Mouse (Mus musculus) MEL (cell line): Measurements from ENCODE around the gene Shc4. TPM values are rescaled to one million over a fixed set of nuclear protein-coding genes. Genes with fewer than 3 reads are reported as not detected.

Source experiments
- DNase-seq: peaks from one replicate; pipeline ENCODE4 v3.0.0; 2011; ENCODE audit warnings: low read depth, low spot score
- H3K27ac ChIP-seq: 2 replicates; pipeline ENCODE4 v1.5.1; 2012; ENCODE audit warnings: low read depth, mild to moderate bottlenecking, control low read depth, low read length, moderate library complexity; ENCODE audit not compliant: control insufficient read depth
- H3K27me3 ChIP-seq, 2 experiments: fragments of 150-350 bp in 1 of 2; sonication (generic) in 1 of 2; 2 replicates each; pipeline ENCODE4 v1.6.1; 2012; ENCODE audit warnings: low read length in 2 of 2, mild to moderate bottlenecking in 2 of 2, improper control_type of control experiment in 1 of 2, moderate library complexity in 1 of 2; ENCODE audit not compliant: insufficient read depth in 2 of 2, control insufficient read depth in 1 of 2
- H3K36me3 ChIP-seq, 2 experiments: 2 replicates each; pipeline ENCODE4 v1.6.1; 2012 to 2014; ENCODE audit warnings: low read length in 2 of 2, improper control_type of control experiment in 1 of 2, inconsistent platforms in 1 of 2, mild to moderate bottlenecking in 1 of 2; ENCODE audit not compliant: insufficient read depth in 2 of 2, control insufficient read depth in 1 of 2
- H3K4me1 ChIP-seq, 2 experiments: fragments of 150-350 bp in 1 of 2; sonication (generic) in 1 of 2; 2 replicates each; pipeline ENCODE4 v1.6.1; 2012; ENCODE audit warnings: low read length in 2 of 2, improper control_type of control experiment in 1 of 2, mild to moderate bottlenecking in 1 of 2; ENCODE audit not compliant: insufficient read depth in 2 of 2, control insufficient read depth in 1 of 2
- H3K4me3 ChIP-seq, 2 experiments: fragments of 150-350 bp in 1 of 2; sonication (generic) in 1 of 2; 2 replicates each; pipeline ENCODE4 v1.5.1; 2012; ENCODE audit warnings: low read depth in 2 of 2, low read length in 2 of 2, mild to moderate bottlenecking in 2 of 2, moderate library complexity in 2 of 2, control low read depth in 1 of 2, improper control_type of control experiment in 1 of 2; ENCODE audit not compliant: control insufficient read depth in 1 of 2, insufficient read depth in 1 of 2
- H3K79me2 ChIP-seq: 2 replicates; pipeline ENCODE4 v1.6.1; 2012; ENCODE audit warnings: mild to moderate bottlenecking, low read length, moderate library complexity; ENCODE audit not compliant: control insufficient read depth, poor library complexity, insufficient read depth
- H3K9ac ChIP-seq: 2 replicates; pipeline ENCODE4 v1.6.1; 2012; ENCODE audit warnings: low read depth, mild to moderate bottlenecking, control low read depth, low read length, moderate library complexity; ENCODE audit not compliant: control insufficient read depth, poor library complexity, severe bottlenecking
- H3K9me3 ChIP-seq: fragments of 150-350 bp; sonication (generic); replicated peaks from 2 replicates; pipeline ENCODE4 v1.6.1; 2012; ENCODE audit warnings: mild to moderate bottlenecking, low read length, improper control_type of control experiment, moderate library complexity; ENCODE audit not compliant: insufficient read depth
- CTCF ChIP-seq, 3 experiments: IDR thresholded peaks in 2 of 3; conservative IDR thresholded peaks in 1 of 3; 2 replicates each; pipeline ENCODE4 v1.5.1; 2011 to 2012; ENCODE audit warnings: low read length in 3 of 3, low read depth in 2 of 3, mild to moderate bottlenecking in 2 of 3, improper control_type of control experiment in 1 of 3, inconsistent platforms in 1 of 3, mixed read lengths in 1 of 3, moderate library complexity in 1 of 3; ENCODE audit not compliant: control insufficient read depth in 1 of 3, insufficient read depth in 1 of 3, poor library complexity in 1 of 3, severe bottlenecking in 1 of 3
- ELF1 ChIP-seq: IDR thresholded peaks from 2 replicates; pipeline ENCODE4 v1.6.1; 2014; ENCODE audit warnings: low read depth, mild to moderate bottlenecking, inconsistent platforms, low read length, improper control_type of control experiment, moderate library complexity
- ETS1 ChIP-seq: IDR thresholded peaks from 2 replicates; pipeline ENCODE4 v1.6.1; 2012; ENCODE audit warnings: low read depth, mild to moderate bottlenecking, inconsistent platforms, low read length, improper control_type of control experiment, moderate library complexity
- GABPA ChIP-seq: IDR thresholded peaks from 2 replicates; pipeline ENCODE4 v1.6.1; 2012; ENCODE audit warnings: low read depth, mild to moderate bottlenecking, inconsistent platforms, low read length, improper control_type of control experiment, moderate library complexity
- JUND ChIP-seq: IDR thresholded peaks from 2 replicates; pipeline ENCODE4 v1.6.1; 2011; ENCODE audit warnings: low read depth, mild to moderate bottlenecking, improper control_type of control experiment, low read length
- MAX ChIP-seq: IDR thresholded peaks from 2 replicates; pipeline ENCODE4 v1.6.1; 2011; ENCODE audit warnings: low read length, improper control_type of control experiment
- MAZ ChIP-seq: IDR thresholded peaks from 2 replicates; pipeline ENCODE4 v1.6.1; 2012; ENCODE audit warnings: low read depth, mild to moderate bottlenecking, inconsistent platforms, low read length, improper control_type of control experiment
- MEF2A ChIP-seq: IDR thresholded peaks from 2 replicates; pipeline ENCODE4 v1.6.1; 2014; ENCODE audit warnings: low read depth, mild to moderate bottlenecking, inconsistent platforms, low read length, improper control_type of control experiment; ENCODE audit not compliant: poor library complexity, insufficient replicate concordance, severe bottlenecking; ENCODE audit errors: extremely low read depth
- MYB ChIP-seq: IDR thresholded peaks from 2 replicates; pipeline ENCODE4 v1.6.1; 2011; ENCODE audit warnings: mild to moderate bottlenecking, low read depth, low read length, improper control_type of control experiment
- NELFE ChIP-seq: IDR thresholded peaks from 2 replicates; pipeline ENCODE4 v1.6.1; 2011; ENCODE audit warnings: low read depth, low read length, improper control_type of control experiment
- NRF1 ChIP-seq: IDR thresholded peaks from 2 replicates; pipeline ENCODE4 v1.6.1; 2014; ENCODE audit warnings: low read depth, mild to moderate bottlenecking, inconsistent platforms, low read length, improper control_type of control experiment, moderate library complexity; ENCODE audit not compliant: poor library complexity, insufficient read depth, severe bottlenecking
- POLR2AphosphoS2 ChIP-seq: IDR thresholded peaks from 2 replicates; pipeline ENCODE4 v1.6.1; 2011; ENCODE audit warnings: low read length, improper control_type of control experiment
- POLR2AphosphoS5 ChIP-seq: IDR thresholded peaks from 2 replicates; pipeline ENCODE4 v1.6.1; 2012; ENCODE audit warnings: low read depth, borderline replicate concordance, mild to moderate bottlenecking, inconsistent platforms, low read length, moderate library complexity, mixed read lengths
- RAD21 ChIP-seq: IDR thresholded peaks from 2 replicates; pipeline ENCODE4 v1.6.1; 2011; ENCODE audit warnings: mild to moderate bottlenecking, low read depth, low read length, improper control_type of control experiment
- RCOR1 ChIP-seq: IDR thresholded peaks from 2 replicates; pipeline ENCODE4 v1.6.1; 2012; ENCODE audit warnings: low read depth, mild to moderate bottlenecking, inconsistent platforms, low read length, improper control_type of control experiment
- TAL1 ChIP-seq: IDR thresholded peaks from 2 replicates; pipeline ENCODE4 v1.6.1; 2012; ENCODE audit warnings: mild to moderate bottlenecking, inconsistent platforms, low read length, moderate library complexity, mixed read lengths
- USF1 ChIP-seq: IDR thresholded peaks from 2 replicates; pipeline ENCODE4 v1.6.1; 2014; ENCODE audit warnings: low read depth, mild to moderate bottlenecking, inconsistent platforms, low read length, improper control_type of control experiment, moderate library complexity
- USF2 ChIP-seq, 2 experiments: IDR thresholded peaks; 2 replicates each; pipeline ENCODE4 v1.6.1; 2011 to 2012; ENCODE audit warnings: improper control_type of control experiment in 2 of 2, low read length in 2 of 2, borderline replicate concordance in 1 of 2, inconsistent platforms in 1 of 2, low read depth in 1 of 2, mild to moderate bottlenecking in 1 of 2; ENCODE audit not compliant: insufficient read depth in 1 of 2
- ZKSCAN1 ChIP-seq: IDR thresholded peaks from 2 replicates; pipeline ENCODE4 v1.6.1; 2012; ENCODE audit warnings: low read depth, mild to moderate bottlenecking, inconsistent platforms, low read length, improper control_type of control experiment, moderate library complexity
- ZMIZ1 ChIP-seq: IDR thresholded peaks from 2 replicates; pipeline ENCODE4 v1.6.1; 2012; ENCODE audit warnings: low read depth, mild to moderate bottlenecking, inconsistent platforms, low read length, improper control_type of control experiment, moderate library complexity
- polyA plus RNA-seq, 2 experiments: library from polyadenylated mRNA; stranded (reverse) in 1 of 2; unstranded in 1 of 2; fragments of >175 nt in 1 of 2; fragments of >200 nt in 1 of 2; gene quantifications; 2 replicates each; pipeline versions ENCODE4 v1.2.1 to v1.2.4; 2012; ENCODE audit warnings: low replicate concordance in 2 of 2, low read depth in 1 of 2; ENCODE audit not compliant: insufficient read length in 2 of 2, insufficient read depth in 1 of 2, missing spikeins in 1 of 2
- total RNA-seq: library from RNA; depleted of rRNA; stranded (reverse); fragments of 300-350 nt; gene quantifications from 2 replicates; pipeline ENCODE4 v1.2.3, GENCODE M21; 2012

Shc4 gene
- total and polyA plus RNA-seq, 3 experiments, result 0.38 to 1.1 TPM; not detected in 1

DNA sequence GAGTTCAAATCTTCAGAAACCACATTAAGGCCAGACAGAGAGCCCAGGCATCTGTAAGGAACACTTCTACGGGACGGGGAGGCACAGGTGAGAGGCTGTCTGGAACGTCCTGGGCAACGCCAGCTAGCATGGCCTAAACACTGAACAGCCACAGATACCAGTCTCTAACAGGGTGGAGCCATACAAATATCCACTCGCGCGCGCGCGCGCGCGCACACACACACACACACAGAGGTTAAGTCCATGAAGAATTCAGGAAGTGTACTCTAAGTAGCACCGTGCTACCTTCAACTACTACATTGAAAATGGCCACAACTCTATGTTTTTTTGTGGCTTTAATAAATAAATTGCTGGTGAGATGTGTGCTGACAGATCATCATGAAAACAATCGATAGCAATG, 100.7 kb downstream of the Shc4 start:
- Histone ChIP-seq H3K27me3 (no peaks in the 10 kb centered on the region), H3K79me2 (peaks cover 29% of the 10 kb centered on the region), H3K27ac (no peak overlapping the region), H3K9ac (peak overlapping the region; percentile 87; the same call in 1 of the 2 replicates), H3K4me3 (peak overlapping the region in 1 of 2 experiments; percentile 90; a peak in 2 of 4 replicates), H3K36me3 (peaks cover 15 to 18% of the 10 kb centered on the region in 2 experiments), H3K9me3 (no peaks in the 10 kb centered on the region), H3K4me1 (peaks cover 0 to 12% of the 10 kb centered on the region in 2 experiments; a peak in 2 of 4 replicates)
- no peak for DNase-seq
- TF ChIP-seq NELFE (no peak), RCOR1 (no peak), JUND (no peak), CTCF (IDR thresholded peaks at IDR 0.05 in 2 of 3, conservative IDR thresholded peaks at IDR 0.05 in 1 of 3; ENCODE audit: control insufficient read depth in 1 of 3, insufficient read depth in 1 of 3, low read depth in 2 of 3, low read length in 3 of 3, poor library complexity in 1 of 3, severe bottlenecking in 1 of 3) (no peak), POLR2AphosphoS2 (no peak)

DNA sequence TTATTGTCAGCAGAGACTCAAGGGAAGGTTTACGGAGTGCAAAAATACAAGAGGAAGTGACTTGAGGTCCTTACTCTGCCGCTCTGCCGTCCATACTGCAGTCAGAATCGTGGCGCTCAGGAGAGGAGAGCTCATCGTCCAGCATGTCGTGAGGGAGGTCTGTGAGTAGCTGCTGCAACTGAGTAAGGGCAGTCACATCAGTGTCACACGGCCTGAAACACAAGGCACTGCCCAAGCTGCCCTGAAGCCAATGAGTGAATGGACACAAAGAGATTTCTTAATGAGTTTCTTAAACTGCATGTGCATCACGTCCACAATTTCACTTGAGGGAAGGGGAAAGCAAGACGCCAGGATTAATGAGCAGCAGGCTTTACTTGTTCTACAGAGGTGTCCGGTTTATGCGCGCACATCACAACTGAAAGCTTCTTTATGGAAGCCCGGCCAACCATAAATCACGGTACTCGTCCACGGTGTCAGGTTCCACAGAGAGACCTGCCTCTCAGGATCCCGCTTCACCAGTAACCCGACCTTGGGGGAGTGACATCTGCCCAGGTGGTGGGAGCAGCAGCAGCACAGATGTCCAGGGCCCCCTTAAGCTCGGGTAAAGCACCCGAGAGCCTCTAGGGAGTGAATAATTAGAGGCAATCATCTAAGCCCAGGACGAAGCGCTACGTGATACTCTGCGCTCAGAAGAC, 103.6 kb downstream of the Shc4 start:
- H3K4me3 ChIP-seq, result no peak overlapping the region
- peaks cover 12 to 29% of the 10 kb centered on the region in 2 experiments for H3K36me3 ChIP-seq
- H3K79me2 ChIP-seq, result peaks cover 29% of the 10 kb centered on the region
- H3K27ac ChIP-seq, result no peak overlapping the region
- H3K9ac ChIP-seq, result no peak overlapping the region
- H3K9me3 ChIP-seq, result no peaks in the 10 kb centered on the region
- H3K27me3 ChIP-seq, result no peaks in the 10 kb centered on the region
- DNase-seq, result no peak
- peaks cover 0 to 5% of the 10 kb centered on the region in 2 experiments; a peak in 2 of 4 replicates for H3K4me1 ChIP-seq
- no peak for TF ChIP-seq USF2 (IDR thresholded peaks at IDR 0.05; ENCODE audit: borderline replicate concordance in 1 of 2, insufficient read depth in 1 of 2, low read depth in 1 of 2, low read length in 2 of 2)
- no peak for TF ChIP-seq MAZ
- TF ChIP-seq MEF2A, result no peak
- TF ChIP-seq GABPA, result no peak
- TF ChIP-seq MYB, result no peak
- TF ChIP-seq NRF1, result no peak
- no peak for TF ChIP-seq USF1
- TF ChIP-seq, all 39 proteins: peak for 0

DNA sequence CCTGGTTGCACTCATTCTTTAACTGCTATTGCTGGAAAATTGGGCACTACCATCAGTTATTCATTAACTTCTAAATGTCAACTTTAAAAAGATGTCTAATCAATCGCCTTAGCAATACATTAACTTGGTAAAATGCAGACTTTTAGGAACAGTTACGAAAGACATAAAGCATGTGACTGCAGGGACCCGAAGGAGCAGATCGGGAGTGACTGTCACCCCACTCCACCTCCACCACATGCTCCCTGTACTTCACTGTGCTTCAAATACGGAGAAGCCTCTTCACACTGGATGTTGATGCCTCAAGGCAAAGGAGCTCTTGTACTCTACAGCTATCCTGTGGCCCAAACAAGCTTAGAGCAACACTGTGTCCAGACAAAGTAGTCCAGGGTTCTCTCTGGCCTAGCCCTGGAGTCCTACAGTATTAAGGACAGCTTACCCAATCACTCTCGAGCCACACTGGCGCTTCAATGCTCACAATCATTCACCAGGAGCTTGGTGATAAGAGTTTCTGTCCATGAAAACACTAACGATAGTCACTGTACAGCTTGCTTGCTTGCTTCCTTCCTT, 108.0 kb downstream of the Shc4 start:
- H3K36me3 ChIP-seq, result peaks cover 0 to 40% of the 10 kb centered on the region in 2 experiments; a peak in 2 of 4 replicates
- H3K4me1 ChIP-seq, result no peaks in the 10 kb centered on the region
- no peaks in the 10 kb centered on the region for H3K9me3 ChIP-seq
- TF ChIP-seq ZMIZ1 (no peak), USF2 (IDR thresholded peaks at IDR 0.05; ENCODE audit: borderline replicate concordance in 1 of 2, insufficient read depth in 1 of 2, low read depth in 1 of 2, low read length in 2 of 2) (no peak), NRF1 (no peak), ETS1 (no peak), POLR2AphosphoS5 (no peak), NELFE (no peak), MAZ (no peak), ZKSCAN1 (no peak), RAD21 (no peak), ELF1 (no peak), CTCF (IDR thresholded peaks at IDR 0.05 in 2 of 3, conservative IDR thresholded peaks at IDR 0.05 in 1 of 3; ENCODE audit: control insufficient read depth in 1 of 3, insufficient read depth in 1 of 3, low read depth in 2 of 3, low read length in 3 of 3, poor library complexity in 1 of 3, severe bottlenecking in 1 of 3) (no peak), TAL1 (no peak), MYB (no peak), MAX (no peak)
- DNase-seq, result no peak
- no peaks in the 10 kb centered on the region for H3K27me3 ChIP-seq
- H3K4me3 ChIP-seq, result no peak overlapping the region
- H3K79me2 ChIP-seq, result 0 out of 2 replicates have a peak, but pooled peaks cover 4% of the 10 kb centered on the region
- no peak overlapping the region for H3K9ac ChIP-seq
- H3K27ac ChIP-seq, result no peak overlapping the region
